Mouse (Mus musculus) common myeloid progenitor, adult 5-6 weeks (primary cell): ENCODE results near the gene Arcn1. TPM values are rescaled to one million over a fixed set of nuclear protein-coding genes. Genes with fewer than 3 reads are reported as not detected.
A peak's percentile ranks its signal among the peaks of the same experiment; 100 is the strongest.

ENCODE experiments used
- ATAC-seq: replicated peaks from 2 replicates; pipeline ENCODE4 v1.8.0; 2016; ENCODE audit warnings: low read depth, mild to moderate bottlenecking, moderate TSS enrichment, inconsistent platforms; ENCODE audit not compliant: poor library complexity, severe bottlenecking
- total RNA-seq: library from RNA; stranded (forward); fragments of 200-1000, 187-1606 nt; gene quantifications from 2 replicates; pipeline ENCODE4 v1.2.3, GENCODE M21; 2017

Gene Arcn1
- total RNA-seq, 1 experiment from 2014 or later: 196 TPM

DNA sequence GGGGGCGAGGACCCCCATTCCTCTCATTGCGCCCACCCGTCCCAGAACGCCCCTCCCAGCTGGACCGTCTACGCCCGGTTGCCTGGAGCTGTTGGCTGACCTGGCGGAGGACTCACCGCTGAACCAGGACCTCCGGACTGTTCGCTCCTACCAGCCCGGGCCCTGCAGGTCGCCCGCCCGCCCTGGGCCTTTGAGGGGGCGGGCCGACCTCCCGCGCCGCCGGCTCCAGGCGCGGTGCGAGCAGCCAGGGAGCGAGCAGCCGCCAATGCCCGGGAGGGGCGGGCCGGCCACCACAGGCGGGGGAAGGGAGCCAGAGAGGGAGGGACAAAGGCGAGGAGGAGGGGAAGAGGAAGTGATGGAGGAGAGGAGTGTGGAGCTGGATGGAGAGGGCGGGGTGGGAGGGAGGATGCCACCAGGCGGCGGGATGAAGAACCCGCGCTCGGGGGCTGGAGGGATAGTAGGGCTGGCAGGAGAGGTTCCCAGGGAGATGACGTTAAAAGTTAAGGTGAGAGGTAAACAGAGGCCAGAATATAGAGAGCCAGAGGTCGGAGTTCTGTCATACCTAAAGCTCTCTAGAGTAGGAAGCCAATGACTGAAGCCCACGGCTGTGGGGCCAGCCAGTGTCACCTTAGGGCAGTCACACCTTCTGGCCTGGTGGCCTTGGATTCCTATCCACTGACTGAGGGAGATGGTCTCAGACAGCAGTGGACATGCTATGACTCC, 46.3 kb downstream of the Arcn1 start:
- ATAC-seq: peak; percentile 74

DNA sequence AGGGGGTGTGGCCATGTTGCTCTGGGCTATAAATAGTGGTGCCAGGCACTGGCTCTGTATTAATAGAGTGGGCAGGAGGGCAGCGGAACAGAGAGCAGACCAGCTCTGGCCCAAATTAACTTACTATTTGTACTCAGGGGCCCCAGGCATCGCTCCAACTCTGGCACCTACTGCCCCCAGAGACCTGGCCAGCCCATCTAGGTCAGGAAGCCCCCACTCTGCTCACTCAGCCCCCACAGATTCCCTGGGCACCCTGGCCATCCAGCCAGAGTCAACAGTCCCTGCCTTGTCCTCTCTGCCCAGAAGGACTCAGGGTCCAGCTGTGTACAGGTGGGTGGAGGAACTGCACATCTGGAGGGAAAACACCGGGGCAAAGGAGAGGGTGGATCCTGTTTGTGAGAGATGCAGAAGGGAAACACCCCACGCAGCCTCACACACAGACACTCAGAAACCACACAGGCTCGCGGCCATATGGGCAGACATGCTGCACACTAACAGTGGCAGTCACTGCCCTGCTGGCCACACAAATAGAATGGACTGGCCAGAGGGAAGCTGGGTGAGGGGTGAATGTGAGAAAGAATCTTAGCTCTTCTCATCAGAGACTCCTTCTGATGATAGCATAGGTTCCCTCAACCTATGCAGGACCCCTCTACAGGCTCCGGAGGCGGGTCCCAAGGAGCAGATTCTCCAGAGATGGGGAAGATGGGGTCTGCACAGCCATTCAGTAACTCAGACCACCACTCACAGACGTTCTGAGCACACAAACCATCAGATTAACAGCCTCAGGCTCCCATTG, 47.1 kb downstream of the Arcn1 start:
- ATAC-seq: no peak

DNA sequence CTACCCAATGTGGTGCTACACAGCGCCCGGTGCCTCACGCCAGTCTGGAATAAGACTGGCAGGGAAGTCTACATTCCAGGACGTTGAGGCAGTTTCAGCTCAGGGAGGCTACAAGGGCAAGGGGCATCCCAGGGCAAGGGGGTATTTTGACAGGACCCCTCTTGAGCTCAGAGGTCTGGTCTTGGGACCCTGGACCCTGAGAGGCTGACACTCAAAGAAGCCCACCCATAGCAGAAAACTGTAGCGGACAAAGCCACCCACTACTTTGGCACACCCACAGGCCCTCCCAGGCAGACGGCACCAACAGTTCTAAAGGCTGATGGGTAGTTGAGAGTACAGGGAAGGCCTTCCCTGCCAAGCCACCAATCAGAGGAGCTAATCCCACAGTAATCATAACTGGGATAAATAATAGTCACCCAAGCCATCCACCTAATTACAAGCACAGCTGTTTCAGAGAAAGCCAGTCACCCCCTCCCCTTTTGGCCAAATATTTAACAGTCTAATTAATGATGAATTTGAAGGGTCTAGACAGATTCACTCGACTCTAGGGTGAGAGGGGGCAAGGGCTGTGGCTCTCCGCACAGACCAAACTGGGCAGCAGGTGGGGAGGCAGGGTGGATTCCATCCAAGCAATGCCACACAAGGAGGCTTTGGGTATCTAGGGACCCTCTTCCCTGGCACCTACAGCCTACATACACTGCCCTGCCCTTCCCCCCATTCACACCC, 47.9 kb downstream of the Arcn1 start:
- no peak for ATAC-seq

DNA sequence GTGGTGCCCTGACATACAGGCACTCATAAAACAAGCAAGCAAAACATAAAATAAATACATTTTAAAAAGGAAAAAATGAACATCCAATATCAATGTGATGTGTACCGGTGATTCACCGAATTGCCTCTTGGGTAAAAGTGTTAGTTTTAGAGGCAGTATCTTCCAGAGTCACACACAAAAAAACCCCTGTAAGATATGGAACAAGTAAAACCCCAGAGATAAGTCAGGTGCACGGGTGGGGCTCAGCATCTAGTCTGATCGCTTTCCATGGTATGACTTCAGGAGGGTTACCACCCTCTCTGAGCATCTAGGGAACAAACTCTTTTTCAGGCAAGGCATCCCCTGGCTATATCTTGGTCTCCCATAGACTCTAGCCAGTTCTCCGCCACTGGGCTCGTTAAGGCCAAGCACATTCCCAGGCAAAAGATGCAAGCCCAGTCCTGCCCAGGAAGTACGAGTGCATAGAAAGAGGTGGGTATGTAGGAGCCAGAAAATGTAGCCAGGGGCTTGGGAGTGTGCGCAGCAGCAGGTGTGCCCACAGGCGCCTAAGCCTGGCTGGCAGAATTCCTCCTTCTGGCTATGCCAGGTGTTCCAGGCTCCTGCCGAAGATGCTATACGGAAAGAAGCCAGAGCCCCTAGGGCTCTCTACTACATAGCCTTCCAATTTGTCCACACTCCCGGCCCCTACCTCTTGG, 48.6 kb downstream of the Arcn1 start:
- ATAC-seq: no peak

DNA sequence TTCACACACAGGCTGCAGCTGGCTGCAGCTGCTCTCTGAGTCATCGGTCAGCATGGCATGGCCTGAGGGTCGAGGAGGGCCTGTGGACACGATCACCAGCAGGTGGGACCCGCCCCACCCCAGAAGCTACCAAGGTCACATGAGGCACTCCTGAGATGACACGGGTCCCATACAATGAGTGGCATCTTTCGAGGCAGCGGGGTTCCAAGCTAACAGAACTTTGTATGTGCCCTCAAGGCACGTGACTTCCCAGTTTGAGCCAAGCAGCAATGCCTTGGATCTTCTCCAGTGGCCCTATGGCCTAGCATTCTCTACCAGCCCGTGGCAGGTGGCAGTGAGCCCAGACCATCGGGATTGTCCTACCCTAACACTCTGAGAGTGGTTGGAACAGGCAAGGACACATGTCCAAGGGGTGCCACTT, 49.8 kb downstream of the Arcn1 start:
- ATAC-seq: no peak

DNA sequence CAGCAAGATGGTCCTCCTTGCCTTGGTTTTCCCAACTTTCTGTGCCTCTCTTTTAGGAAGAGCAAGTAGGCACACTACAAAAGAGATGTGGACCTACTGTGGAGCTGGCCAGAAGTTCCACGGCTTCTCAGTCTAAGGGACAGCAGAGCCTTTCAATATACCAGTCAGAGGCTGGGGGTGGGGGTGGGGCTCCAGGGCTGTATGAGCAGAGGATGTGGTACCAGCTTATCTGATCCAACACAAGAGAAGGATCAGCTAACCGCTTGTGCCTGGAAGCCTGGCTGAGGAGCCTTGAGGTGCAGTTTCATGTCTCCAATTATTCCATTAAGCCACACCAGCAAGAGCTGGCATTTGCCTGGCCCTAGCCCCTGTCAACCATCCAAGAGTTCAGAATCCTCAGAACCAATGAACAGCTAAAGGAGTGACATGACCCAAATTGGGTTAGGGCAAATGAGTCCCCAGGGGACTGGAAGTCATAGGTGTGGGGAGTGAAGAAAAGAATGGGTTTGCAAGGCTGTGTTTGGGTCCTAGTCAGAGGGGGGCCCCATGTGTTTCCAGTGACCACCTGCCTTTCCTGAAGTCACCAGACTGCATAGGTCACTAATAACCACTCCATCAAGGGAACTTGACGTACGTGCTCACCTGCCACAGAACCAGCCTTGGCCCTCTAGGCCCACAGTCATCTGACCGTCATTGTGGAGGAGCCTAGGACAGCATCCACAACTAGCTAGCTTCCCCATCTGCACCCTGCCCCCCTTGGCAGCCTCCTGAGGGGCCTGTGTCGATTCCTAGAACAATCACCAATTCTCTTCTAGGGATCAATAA, 50.4 kb downstream of the Arcn1 start:
- ATAC-seq: peak; percentile 66

DNA sequence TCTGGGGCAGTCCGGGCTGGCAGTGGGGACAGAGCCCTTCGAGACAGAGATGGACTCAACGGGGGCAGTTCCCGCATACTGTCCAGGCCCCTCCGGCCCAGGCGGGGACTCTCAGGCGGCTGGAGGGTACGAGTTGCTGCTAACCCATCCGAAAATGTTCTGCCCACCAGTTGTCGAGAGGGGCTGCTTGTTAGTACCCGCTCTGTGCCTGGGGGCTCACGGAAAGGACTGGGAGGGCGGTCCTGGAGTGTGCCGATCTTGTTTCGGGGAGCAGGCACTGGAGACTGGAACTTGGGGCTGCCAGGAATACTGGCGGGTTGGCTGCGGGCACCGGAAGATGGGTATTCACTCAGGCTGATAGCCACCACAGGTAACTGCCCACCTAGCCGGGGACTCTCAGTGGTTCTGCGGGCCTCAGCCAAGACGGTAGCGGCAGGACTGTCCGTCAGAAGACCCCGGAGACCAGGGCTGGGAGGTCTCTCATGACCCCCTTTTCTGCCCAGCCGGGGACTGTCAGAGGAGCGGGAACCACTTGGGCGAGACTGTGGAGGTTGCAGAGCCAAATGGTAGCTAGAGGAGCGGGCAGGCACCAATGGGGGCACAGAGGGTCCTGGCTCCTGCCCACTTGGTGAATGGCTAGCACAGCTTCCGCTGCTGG, 51.8 kb downstream of the Arcn1 start:
- ATAC-seq: no peak

DNA sequence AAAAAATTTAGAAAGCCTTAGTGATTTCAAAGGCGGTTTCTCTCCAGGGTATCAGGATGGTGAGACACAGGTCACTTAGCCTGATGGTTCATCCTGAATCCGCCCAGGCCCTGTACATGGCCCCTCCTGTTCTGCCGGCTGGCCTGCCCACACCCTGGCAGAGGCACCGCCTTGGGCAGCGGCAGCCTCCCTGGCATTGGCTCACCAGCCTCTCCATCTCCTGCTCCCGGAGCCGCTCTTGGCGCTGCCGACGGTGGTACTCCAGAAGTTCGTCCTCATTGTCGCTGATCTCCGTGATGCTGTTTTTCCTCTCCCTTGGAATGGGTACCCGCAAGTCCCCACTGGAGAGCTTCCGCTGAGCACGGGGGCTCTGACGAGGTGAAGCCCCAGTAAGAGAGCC, 52.5 kb downstream of the Arcn1 start:
- no peak for ATAC-seq

DNA sequence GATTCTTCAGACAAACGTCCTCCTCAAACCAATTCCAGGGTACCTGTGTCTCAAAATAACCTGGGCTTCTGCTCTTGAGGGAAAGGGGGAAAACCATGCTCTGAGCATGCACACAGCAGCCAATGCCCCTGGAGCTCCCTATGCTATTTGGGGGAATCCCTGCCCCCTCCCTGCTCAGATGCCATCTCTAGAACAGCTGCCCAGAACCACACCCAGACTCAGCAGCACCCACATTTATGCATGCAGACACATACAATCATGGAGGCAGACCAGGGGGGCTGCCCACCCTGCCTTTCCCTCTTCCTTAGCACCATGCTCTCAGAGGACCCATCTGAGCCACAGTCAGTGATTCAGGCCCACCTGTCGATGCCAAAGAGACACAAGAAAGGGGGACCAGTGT, 54.1 kb downstream of the Arcn1 start:
- no peak for ATAC-seq

DNA sequence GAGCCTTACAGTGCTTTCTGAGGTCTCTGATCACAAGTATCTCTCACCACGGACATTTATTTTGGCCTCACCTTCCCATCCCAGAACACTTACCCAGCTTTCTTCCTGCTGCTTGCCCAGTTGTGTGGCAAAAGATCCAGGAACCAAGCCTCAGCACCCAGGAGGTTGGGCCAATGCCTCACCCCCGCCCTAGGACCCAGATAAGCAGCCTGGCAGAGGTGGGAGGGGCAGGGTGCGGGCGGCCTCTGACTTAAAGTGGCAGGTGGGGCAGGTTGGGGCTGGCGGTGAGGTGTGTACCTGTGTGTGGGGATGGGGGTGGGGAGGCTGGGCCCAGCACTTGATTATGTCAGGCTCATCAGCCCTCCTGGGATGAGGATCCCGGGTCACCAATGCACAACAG, 54.6 kb downstream of the Arcn1 start:
- ATAC-seq: no peak

DNA sequence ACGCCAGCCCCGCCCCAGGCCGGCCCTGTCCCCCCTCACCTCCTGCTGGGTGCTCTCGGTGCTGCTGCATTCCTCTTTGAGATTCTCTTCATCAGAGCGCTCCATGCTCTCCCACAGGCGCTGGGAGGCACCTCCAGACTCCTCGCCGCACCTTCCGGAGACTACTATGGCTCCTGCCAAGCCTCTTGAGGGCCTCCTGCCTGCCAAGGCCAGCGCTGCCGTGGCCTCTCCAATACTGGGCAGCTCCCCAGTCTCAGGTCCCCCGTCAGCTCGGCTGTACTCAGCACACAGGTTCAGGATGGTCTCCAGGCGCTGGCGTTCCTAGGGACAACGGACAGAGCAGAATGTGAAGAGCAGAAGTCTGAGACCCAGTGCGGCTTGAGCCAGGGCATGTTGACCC, 56.0 kb downstream of the Arcn1 start:
- no peak for ATAC-seq

DNA sequence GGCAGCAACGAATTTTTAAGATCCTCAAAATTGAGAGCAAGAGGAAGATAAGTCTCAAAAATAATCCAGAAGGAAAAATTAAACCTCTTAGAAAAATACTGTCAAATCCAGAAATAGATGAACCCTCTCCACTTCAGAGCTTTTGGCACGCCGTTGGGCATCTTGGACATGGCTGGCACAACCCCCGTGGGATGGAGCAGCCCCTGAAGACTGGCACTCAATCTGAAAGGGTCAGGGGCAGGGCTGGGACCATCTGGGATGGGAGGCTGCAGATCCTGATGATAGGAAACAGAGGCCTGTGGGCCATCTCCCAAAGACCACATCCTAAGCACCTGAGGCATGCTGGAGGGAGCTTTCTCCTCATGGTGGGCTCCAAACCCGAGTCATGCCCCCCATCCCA, 57.4 kb downstream of the Arcn1 start:
- ATAC-seq: no peak

DNA sequence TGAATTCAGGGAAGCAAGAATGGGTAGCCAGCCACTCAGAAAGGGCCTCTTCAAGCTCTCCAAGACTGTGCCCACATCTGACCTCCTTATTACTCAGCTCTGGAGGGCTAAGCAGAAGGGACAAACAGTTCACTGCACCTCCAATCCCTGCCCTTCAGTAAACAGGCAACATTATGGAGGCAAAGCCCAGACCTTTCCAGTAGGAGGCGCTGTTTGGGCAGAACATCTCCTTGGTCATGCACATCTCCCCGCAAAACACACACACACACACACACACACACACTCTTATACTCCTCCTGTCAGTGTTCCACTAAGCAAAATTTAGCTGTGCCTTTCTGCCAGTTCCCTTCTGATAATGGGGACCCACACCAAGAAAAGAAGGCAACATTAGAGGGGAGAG, 58.0 kb downstream of the Arcn1 start:
- peak; percentile 42 for ATAC-seq

DNA sequence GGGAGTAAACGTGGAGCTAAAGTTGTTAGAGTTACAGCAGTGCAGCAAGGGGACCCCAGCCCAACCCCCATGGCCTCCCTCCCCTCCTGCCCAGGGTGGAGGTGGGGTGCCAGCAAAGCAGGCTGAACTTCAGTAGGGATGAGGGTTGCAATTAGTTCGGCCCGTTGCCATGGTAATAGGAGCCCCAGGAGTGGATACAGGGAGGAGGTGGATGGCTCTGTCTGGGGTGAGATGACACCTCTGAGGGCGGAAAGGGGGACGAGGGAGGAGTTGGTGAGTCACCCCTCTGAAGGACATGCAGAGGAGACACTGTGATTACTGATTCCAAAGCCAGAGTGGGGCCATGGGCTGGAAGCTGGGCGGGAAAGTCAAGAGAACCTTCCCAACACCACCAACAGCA, 58.7 kb downstream of the Arcn1 start:
- ATAC-seq: no peak

DNA sequence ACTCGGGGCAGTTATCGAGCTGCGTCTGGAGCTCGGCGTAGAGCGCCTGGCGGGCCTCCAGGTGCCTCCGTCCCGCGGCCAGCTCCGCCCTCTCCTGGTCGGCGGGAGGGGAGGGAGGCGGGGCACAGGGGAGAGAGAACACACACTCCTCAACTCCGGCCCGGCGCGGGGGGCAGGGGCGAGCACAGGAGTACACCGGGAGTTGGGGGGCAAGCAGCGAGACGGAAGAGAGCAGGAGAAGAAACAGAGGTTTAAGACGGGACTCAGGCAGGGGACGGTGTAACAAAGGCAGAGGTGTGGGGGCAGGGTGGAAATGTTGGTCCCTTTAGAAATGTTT, 59.2 kb downstream of the Arcn1 start:
- peak; percentile 74 for ATAC-seq

DNA sequence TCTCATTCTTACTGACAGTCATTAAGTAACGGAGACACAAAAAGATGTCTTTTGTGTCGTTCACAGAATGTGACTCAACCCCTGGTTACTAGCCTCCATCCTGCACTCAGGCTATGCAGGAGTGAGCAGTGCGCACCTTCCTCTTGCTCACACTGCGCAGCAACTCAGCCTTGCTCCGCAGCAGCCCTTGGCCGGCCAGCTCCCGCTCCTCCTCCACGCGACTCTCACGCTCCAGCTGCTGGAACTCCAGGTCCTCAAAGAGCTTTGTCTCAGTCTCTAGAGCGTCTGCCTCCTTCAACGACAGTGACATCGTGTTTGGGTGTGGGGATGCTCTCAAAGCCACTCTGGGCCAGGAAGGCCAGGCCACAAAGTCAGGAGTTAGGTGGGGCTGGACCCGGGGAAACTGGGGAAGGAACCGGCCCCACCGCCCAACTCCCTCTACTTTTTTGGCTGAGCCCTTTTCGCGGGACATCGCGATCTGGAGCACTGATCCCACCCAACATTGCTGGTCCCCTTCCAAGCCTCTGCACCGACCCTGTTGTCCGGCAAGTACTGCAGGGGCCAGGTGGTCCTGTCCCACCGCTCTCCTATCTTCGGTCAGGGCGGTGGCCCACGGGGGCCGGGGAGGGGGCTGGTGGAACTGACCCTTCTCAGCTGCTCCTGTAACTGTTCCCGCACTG, 59.8 kb downstream of the Arcn1 start:
- ATAC-seq: no peak

DNA sequence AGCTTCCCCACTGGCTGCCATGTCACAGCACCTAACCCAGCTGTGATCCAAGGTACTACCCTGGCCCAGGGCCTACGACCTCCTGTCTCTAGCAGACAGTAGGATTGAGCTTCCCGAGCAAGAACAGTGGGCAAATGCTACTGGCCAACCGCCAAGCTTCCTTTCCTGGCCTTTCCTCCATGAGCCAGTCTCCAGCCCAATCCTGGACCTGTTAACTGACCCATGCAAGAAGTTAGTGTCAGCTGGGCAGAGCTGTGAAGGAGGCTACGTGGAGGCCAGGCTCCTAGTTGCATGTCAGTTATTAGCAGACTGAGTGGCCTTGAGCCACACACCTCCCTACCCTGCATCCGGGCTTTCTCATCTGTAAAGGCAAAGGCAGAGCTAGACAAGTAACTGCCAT, 67.9 kb downstream of the Arcn1 start:
- ATAC-seq: no peak

DNA sequence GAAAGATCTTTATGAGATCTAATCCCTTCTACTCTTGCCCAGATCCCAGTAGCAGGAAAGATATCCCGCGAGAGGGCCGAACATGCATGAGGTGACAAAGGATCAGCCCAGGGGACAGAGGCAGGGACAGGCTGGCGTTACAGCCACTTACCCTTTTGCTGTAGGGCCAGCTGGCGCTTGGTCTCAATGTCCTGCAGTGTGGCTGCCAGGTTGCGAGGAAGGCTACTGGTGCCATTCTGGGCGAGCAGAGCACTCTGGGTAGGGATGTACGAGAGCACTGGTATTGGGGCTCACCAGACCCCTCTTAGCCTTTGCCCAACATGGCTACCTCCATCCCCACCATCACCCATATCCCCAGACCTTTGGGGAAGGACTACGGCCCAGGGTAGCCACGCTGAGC, 68.4 kb downstream of the Arcn1 start:
- no peak for ATAC-seq

DNA sequence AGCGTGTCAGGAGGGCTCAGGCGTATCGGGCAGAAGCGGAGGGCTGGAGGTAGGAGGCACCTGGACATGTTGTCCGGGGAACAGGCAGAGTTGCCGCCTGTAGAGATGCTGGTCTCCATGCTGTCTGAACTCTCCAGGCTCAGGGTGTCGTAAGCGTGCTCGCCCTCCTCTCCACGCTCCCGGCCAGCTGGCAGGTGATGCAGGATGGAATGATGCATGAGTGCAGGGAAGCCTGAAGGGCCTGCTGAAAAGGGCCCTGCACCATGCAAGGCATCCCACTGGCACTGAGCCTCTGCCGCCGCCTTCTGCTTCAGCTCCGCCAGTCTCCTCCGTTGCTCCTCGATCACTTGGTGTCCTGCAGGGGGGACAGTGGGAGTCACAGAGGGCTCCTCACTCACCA, 69.8 kb downstream of the Arcn1 start:
- ATAC-seq: no peak
